Mouse (Mus musculus) ES-E14 (cell line): ENCODE measurements around the gene Gm20390. TPM values are rescaled to one million over a fixed set of nuclear protein-coding genes. Genes with fewer than 3 reads are reported as not detected.
A peak's percentile ranks its signal among the peaks of the same experiment; 100 is the strongest.

ENCODE experiments used
- DNase-seq: peaks from one replicate; pipeline ENCODE4 v3.0.0-alpha.2; 2013; ENCODE audit warnings: low read depth, low spot score
- H3K27ac ChIP-seq: 2 replicates; pipeline ENCODE4 v1.5.1; 2012; ENCODE audit warnings: low read depth, mild to moderate bottlenecking, low read length, moderate library complexity, mixed read lengths; ENCODE audit not compliant: poor library complexity, insufficient read depth, severe bottlenecking
- H3K36me3 ChIP-seq: 2 replicates; pipeline ENCODE4 v1.6.1; 2012; ENCODE audit warnings: mild to moderate bottlenecking, low read length, moderate library complexity, mixed read lengths; ENCODE audit not compliant: control insufficient read depth, poor library complexity, insufficient read depth, severe bottlenecking
- H3K4me1 ChIP-seq, 2 experiments: fragments of 150-350 bp in 1 of 2; sonication (generic) in 1 of 2; 2 replicates each; pipeline ENCODE4 v1.6.1; 2012; ENCODE audit warnings: low read length in 2 of 2, mild to moderate bottlenecking in 1 of 2, mixed read lengths in 1 of 2; ENCODE audit not compliant: control insufficient read depth in 2 of 2, insufficient read depth in 2 of 2, poor library complexity in 1 of 2
- H3K4me3 ChIP-seq, 2 experiments: fragments of 150-350 bp in 1 of 2; sonication (generic) in 1 of 2; 2 replicates each; pipeline ENCODE4 v1.5.1; 2012; ENCODE audit warnings: low read length in 2 of 2, low read depth in 1 of 2, mild to moderate bottlenecking in 1 of 2, mixed read lengths in 1 of 2; ENCODE audit not compliant: insufficient read depth in 1 of 2, poor library complexity in 1 of 2, severe bottlenecking in 1 of 2
- H3K9ac ChIP-seq: 2 replicates; pipeline ENCODE4 v1.6.1; 2012; ENCODE audit warnings: low read depth, mild to moderate bottlenecking, low read length, mixed read lengths; ENCODE audit not compliant: poor library complexity, insufficient read depth, severe bottlenecking
- H3K9me3 ChIP-seq: fragments of 150-350 bp; sonication (generic); 2 replicates; pipeline ENCODE4 v1.6.1; 2012; ENCODE audit warnings: low read depth, mild to moderate bottlenecking, low read length; ENCODE audit not compliant: control insufficient read depth, insufficient read depth
- CHD2 ChIP-seq: IDR thresholded peaks from 2 replicates; pipeline ENCODE4 v1.6.1; 2014; ENCODE audit warnings: mild to moderate bottlenecking, low read depth, low read length, inconsistent platforms
- HCFC1 ChIP-seq: IDR thresholded peaks from 2 replicates; pipeline ENCODE4 v1.6.1; 2012; ENCODE audit warnings: low read length, inconsistent platforms, borderline replicate concordance; ENCODE audit not compliant: insufficient read depth
- MAFK ChIP-seq: IDR thresholded peaks from 2 replicates; pipeline ENCODE4 v1.6.1; 2014; ENCODE audit warnings: mild to moderate bottlenecking, low read depth, low read length, inconsistent platforms; ENCODE audit not compliant: insufficient read depth
- ZC3H11A ChIP-seq: IDR thresholded peaks from 2 replicates; pipeline ENCODE4 v1.6.1; 2012; ENCODE audit warnings: low read depth, mild to moderate bottlenecking, inconsistent platforms, low read length, borderline replicate concordance
- ZNF384 ChIP-seq: IDR thresholded peaks from 2 replicates; pipeline ENCODE4 v1.6.1; 2012; ENCODE audit warnings: low read depth, low read length, inconsistent platforms
- in situ Hi-C, 2 experiments: fragments of 600-800 bp; cut with MboI; formaldehyde crosslinking; loops; one replicate each; pipeline ENCODE4 v1.15.1; 2025; ENCODE audit warnings: low sequenced_read_pairs in 2 of 2, inconsistent platforms in 1 of 2; ENCODE audit not compliant: unreplicated experiment in 2 of 2
- total RNA-seq: library from RNA; depleted of rRNA; stranded (reverse); fragments of 300-350 nt; gene quantifications from 2 replicates; pipeline ENCODE4 v1.2.3, GENCODE M21; 2012

Gm20390 gene
- total RNA-seq, 1 experiment: 419 TPM

DNA sequence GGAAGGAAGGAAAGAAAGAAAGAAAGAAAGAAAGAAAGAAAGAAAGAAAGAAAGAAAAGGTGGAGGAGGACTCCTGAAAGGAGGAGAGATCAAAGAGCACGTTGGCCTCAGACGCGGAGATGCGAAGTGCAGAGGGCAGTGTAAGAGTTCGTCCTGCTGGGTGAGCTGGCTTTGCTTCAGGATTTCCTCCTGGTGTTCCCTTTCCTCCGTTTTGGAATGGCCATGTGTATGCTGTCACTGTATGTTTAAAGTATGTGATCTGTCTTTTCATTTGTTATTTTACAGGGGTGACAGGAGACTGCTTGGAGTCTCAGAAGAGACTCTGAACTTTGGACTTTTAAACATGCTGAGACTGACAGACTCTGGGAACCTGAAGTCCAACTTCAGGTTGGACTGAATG is 6.6 kb downstream of the Gm20390 start:
- H3K36me3 ChIP-seq: peaks cover 59% of the 10 kb centered on the region
- TF ChIP-seq MAFK (no peak), ZNF384 (no peak), ZC3H11A (no peak), CHD2 (no peak), HCFC1 (no peak)
- no peak overlapping the region for H3K9ac ChIP-seq

DNA sequence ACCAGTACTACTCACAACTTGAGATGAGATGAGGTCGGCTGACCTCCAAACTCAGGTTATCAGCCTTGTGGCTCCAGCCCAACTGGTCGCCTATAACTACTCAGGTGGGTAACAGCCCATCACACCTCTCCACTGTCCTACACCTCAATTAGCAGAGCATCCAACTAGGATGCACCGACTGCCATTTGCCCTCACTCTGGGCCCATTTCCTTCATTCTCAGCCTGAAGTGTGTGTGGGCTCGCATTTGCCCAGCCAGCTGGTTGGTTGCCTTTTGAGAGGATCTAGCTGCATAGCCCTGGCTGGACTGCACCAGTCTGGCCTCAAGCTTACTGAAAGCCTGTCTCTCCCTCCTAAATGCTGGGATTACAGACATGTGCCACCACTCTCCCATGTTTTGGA is 10.3 kb downstream of the Gm20390 start:
- DNase-seq: no peak
- Histone ChIP-seq H3K4me3 (no peak overlapping the region), H3K4me1 (peaks cover 3 to 17% of the 10 kb centered on the region in 2 experiments), H3K27ac (no peak overlapping the region), H3K36me3 (peaks cover 48% of the 10 kb centered on the region), H3K9ac (no peak overlapping the region), H3K9me3 (no peaks in the 10 kb centered on the region)
- in situ Hi-C loops: no loop called here
- TF ChIP-seq ZNF384: no peak
- no peak for TF ChIP-seq CHD2
- no peak for TF ChIP-seq ZC3H11A
- no peak for TF ChIP-seq HCFC1
- TF ChIP-seq MAFK: no peak

More for the DNA sequence above, 6.6 kb downstream of the Gm20390 start:
- Histone ChIP-seq H3K4me1 (peaks cover 4 to 8% of the 10 kb centered on the region in 2 experiments; a peak in 3 of 4 replicates), H3K27ac (no peak overlapping the region), H3K9me3 (no peaks in the 10 kb centered on the region), H3K4me3 (no peak overlapping the region)
- no peak for DNase-seq
- in situ Hi-C loops: no loop called here

DNA sequence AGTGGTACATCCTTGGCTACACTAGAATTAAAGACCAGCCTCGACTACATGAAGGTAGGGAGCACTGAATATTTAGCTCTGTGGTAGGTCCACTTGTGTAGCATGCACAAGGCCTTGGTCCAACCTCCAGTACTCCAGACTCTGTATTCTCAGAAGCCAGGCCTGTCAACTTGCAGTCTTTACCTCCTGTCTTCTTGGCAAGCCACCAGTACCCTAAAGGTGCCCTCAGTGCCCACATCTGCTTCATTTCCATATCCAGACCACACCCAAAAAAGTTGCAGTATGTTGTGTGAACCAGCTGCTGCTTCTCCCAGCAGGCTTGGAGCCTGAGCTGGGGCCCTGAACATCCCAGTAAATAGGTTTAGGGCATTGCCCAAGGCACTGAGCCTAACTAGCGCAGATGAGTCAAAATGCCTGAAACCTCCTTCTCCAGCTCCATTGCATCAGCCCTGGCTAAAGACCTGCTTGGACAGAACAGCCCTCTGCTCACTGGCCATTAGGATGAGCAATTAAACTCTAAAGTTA is 11.0 kb downstream of the Gm20390 start:
- Histone ChIP-seq H3K4me3 (no peak overlapping the region), H3K9ac (no peak overlapping the region), H3K9me3 (no peaks in the 10 kb centered on the region), H3K36me3 (peaks cover 50% of the 10 kb centered on the region), H3K4me1 (peaks cover 3 to 17% of the 10 kb centered on the region in 2 experiments), H3K27ac (peak overlapping the region; percentile 74; the same call in 1 of the 2 replicates)
- no peak for DNase-seq
- in situ Hi-C loops: no loop called here
- TF ChIP-seq MAFK (no peak), ZC3H11A (no peak), CHD2 (no peak), HCFC1 (no peak), ZNF384 (no peak)

DNA sequence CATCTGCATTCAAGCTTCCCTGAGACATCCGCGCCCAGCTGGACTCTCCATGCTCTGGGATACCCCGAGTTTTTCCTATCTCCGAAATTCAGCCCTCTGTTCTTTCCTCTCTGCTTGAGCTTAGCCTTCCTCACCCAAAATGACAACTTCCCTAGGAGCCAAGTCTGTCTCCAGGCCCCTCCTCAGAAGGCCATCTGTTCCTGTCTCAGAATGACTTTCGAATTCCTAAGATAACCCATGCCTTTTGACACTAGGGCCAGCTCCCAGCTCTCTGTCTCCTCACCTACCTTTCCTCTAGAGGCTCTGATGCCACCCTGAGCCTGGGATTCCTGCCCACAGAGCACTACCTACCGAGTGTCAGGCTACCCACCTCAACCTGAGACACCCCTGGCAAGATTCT is 11.9 kb downstream of the Gm20390 start, which contains the start of gene Nme2:
Gene Nme2, minus strand, starts transcription at position 101 of the 400 bp plus-strand sequence.
- in situ Hi-C loops: no loop called here
- TF ChIP-seq ZC3H11A (no peak), CHD2 (no peak), HCFC1 (no peak), MAFK (no peak), ZNF384 (no peak)
- H3K9me3 ChIP-seq: no peaks in the 10 kb centered on the region
- DNase-seq: no peak
- H3K4me1 ChIP-seq: peaks cover 3 to 17% of the 10 kb centered on the region in 2 experiments
- H3K9ac ChIP-seq: peak within 1 kb of the TSS; percentile 89
- peaks cover 50% of the 10 kb centered on the region for H3K36me3 ChIP-seq
- H3K27ac ChIP-seq: peak within 1 kb of the TSS; percentile 85
- peak within 1 kb of the TSS; percentile 75 to 83 for H3K4me3 ChIP-seq
